Mouse (Mus musculus): ENCODE data around the gene Taf6l. TPM values are rescaled to one million over a fixed set of nuclear protein-coding genes. Genes with fewer than 3 reads are reported as not detected.
A peak's percentile ranks its signal among the peaks of the same experiment; 100 is the strongest.

Taf6l gene
- polyA plus RNA-seq, 1 experiment, result 14.1 TPM

GRCm38 (mm10) chr19:8742176-8742575 is 44.0 kb downstream of the Taf6l start:
- peak in 1 of 2 experiments; percentile 24 for DNase-seq
- H3K4me3 ChIP-seq (replicated peaks; ENCODE audit: insufficient read depth, low read depth, low read length), result peak overlapping the region; percentile 62
- TF ChIP-seq POLR2A (IDR thresholded peaks at IDR 0.05; ENCODE audit: borderline replicate concordance, insufficient read depth, low read length), result no peak
- TF ChIP-seq CTCF (IDR thresholded peaks at IDR 0.05; ENCODE audit: borderline replicate concordance, insufficient read depth, low read depth, low read length), result no peak
- WGBS, result 17% methylated on average over 14 of the region's 14 CpGs
- no peaks in the 10 kb centered on the region for H3K27me3 ChIP-seq (ENCODE audit: control insufficient read depth, insufficient read depth, low read length)
- peak overlapping the region; percentile 11; the same call in 1 of the 2 replicates for H3K27ac ChIP-seq (ENCODE audit: insufficient read depth, low read length)
- peaks cover 6% of the 10 kb centered on the region; the same call in 1 of the 2 replicates for H3K4me1 ChIP-seq (ENCODE audit: control insufficient read depth, insufficient read depth, low read length)

- no peak for TF ChIP-seq CTCF (IDR thresholded peaks at IDR 0.05; ENCODE audit: borderline replicate concordance, insufficient read depth, low read depth, low read length)
- peak; percentile 54; the same call in 1 of the 2 replicates for TF ChIP-seq POLR2A (IDR thresholded peaks at IDR 0.05; ENCODE audit: borderline replicate concordance, insufficient read depth, low read length)
- Histone ChIP-seq H3K4me3 (replicated peaks; ENCODE audit: insufficient read depth, low read depth, low read length) (peak within 1 kb of the TSS; percentile 62), H3K27me3 (ENCODE audit: control insufficient read depth, insufficient read depth, low read length) (no peaks in the 10 kb centered on the region), H3K27ac (ENCODE audit: insufficient read depth, low read length) (peak within 1 kb of the TSS; percentile 77), H3K4me1 (ENCODE audit: control insufficient read depth, insufficient read depth, low read length) (peaks cover 6% of the 10 kb centered on the region; the same call in 1 of the 2 replicates)
- WGBS, result under 1% methylated on average over 36 of the region's 36 CpGs
- DNase-seq, result peak; percentile 96 to 97
Observed at GRCm38 (mm10) chr19:8741243-8741869, 44.9 kb downstream of the Taf6l start, which contains the start of gene Stx5a. TSS of gene Stx5a (plus strand) at chr19:8741413.

DNA sequence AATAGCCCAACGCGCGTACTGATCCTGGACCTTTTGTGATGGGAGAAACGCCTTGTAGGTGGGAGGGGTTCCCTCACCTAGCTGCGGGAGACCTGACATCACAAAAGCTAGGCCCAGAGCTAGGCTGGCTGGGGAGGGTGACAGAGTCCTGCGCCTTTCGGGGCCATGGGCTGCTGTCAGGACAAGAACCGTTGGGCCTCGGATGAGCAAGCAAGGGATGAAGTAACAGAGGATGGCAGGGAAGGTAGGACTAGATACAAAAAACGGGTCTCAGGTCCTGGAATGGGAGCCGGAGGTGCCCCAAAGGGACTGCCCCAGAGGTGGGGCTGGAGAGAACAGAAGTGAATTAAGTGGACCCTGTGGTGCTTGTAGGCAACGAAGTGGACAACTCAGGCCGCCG is 45.6 kb downstream of the Taf6l start, which contains the start of gene 1700092M07Rik:
Gene 1700092M07Rik (plus strand): TSS at position 116 of the 400 bp plus-strand sequence.
- Histone ChIP-seq H3K4me3 (replicated peaks; ENCODE audit: insufficient read depth, low read depth, low read length) (peak within 1 kb of the TSS; percentile 62), H3K27me3 (ENCODE audit: control insufficient read depth, insufficient read depth, low read length) (no peaks in the 10 kb centered on the region), H3K27ac (ENCODE audit: insufficient read depth, low read length) (peak within 1 kb of the TSS; percentile 77), H3K4me1 (ENCODE audit: control insufficient read depth, insufficient read depth, low read length) (peaks cover 6% of the 10 kb centered on the region; the same call in 1 of the 2 replicates)
- WGBS, result 50% methylated on average over 14 of the region's 14 CpGs
- TF ChIP-seq CTCF (IDR thresholded peaks at IDR 0.05; ENCODE audit: borderline replicate concordance, insufficient read depth, low read depth, low read length) (no peak), POLR2A (IDR thresholded peaks at IDR 0.05; ENCODE audit: borderline replicate concordance, insufficient read depth, low read length) (no peak)
- peak in 1 of 2 experiments; percentile 33 for DNase-seq

DNA sequence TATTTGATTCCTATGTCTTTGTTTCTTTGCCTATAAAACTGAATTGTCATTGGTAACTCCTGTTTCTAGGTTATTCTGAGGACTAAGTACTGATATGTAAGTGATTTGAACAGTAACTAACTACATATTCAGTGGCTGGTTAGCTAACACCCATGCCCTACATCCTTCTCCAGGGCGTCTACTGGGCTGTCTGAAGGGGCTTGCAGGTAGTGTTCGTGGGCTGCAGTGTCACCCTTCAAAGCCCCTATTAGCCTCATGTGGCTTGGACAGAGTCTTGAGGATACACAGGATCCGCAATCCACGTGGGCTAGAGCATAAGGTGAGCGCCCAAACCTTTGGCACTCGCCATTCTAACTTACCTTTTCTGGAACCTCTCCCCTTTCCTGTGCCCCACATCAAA is 46.6 kb downstream of the Taf6l start:
- 92% methylated on average over 6 of the region's 6 CpGs for WGBS
- H3K27ac ChIP-seq (ENCODE audit: insufficient read depth, low read length), result no peak overlapping the region
- no peaks in the 10 kb centered on the region for H3K27me3 ChIP-seq (ENCODE audit: control insufficient read depth, insufficient read depth, low read length)
- peaks cover 6% of the 10 kb centered on the region; the same call in 1 of the 2 replicates for H3K4me1 ChIP-seq (ENCODE audit: control insufficient read depth, insufficient read depth, low read length)
- no peak overlapping the region for H3K4me3 ChIP-seq (replicated peaks; ENCODE audit: insufficient read depth, low read depth, low read length)
- DNase-seq, result no peak
- TF ChIP-seq CTCF (IDR thresholded peaks at IDR 0.05; ENCODE audit: borderline replicate concordance, insufficient read depth, low read depth, low read length) (no peak), POLR2A (IDR thresholded peaks at IDR 0.05; ENCODE audit: borderline replicate concordance, insufficient read depth, low read length) (no peak)

DNA sequence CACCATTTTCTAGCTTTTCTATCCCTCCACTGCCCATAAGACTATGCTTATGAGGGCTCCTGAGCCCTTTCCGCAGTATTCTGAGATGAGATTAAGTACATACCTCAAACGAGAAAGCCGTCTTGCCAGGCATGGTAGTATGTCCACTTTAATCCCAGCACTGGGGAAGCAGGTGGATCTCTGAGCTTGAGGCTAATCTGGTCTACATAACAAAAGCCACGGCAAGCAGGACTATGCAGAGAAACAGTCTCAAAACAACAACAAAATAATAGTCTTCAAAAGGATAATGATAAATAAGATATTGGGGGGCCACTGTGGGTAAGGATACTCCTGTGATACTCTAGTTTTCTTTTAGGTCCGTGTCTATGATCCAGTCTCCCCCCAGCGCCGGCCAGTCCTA is 47.3 kb downstream of the Taf6l start:
- WGBS, result 86% methylated on average over 7 of the region's 7 CpGs

DNA sequence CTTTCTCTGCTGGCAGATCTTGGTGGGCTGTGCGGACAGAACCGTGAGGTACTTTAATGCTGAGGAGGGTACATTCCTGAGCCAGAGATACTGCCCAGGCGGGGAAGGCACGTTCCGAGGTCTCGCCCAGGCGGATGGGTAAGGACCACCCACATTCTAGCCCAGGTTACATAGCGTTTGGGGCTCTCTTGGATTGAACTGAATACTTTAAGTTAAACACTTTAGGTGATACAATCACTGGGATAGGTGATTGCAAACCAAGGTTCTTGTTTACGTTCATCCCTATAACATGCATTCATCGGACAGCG is 50.1 kb downstream of the Taf6l start:
- H3K4me1 ChIP-seq (ENCODE audit: control insufficient read depth, insufficient read depth, low read length), result peaks cover 2% of the 10 kb centered on the region; the same call in 1 of the 2 replicates
- H3K27me3 ChIP-seq (ENCODE audit: control insufficient read depth, insufficient read depth, low read length), result no peaks in the 10 kb centered on the region
- no peak for DNase-seq
- H3K27ac ChIP-seq (ENCODE audit: insufficient read depth, low read length), result no peak overlapping the region
- TF ChIP-seq POLR2A (IDR thresholded peaks at IDR 0.05; ENCODE audit: borderline replicate concordance, insufficient read depth, low read length), result no peak
- TF ChIP-seq CTCF (IDR thresholded peaks at IDR 0.05; ENCODE audit: borderline replicate concordance, insufficient read depth, low read depth, low read length), result no peak
- peak overlapping the region; percentile 84 for H3K4me3 ChIP-seq (replicated peaks; ENCODE audit: insufficient read depth, low read depth, low read length)
- WGBS, result 2% methylated on average over 11 of the region's 11 CpGs

More for the DNA sequence above, 47.3 kb downstream of the Taf6l start:
- Histone ChIP-seq H3K4me3 (replicated peaks; ENCODE audit: insufficient read depth, low read depth, low read length) (no peak overlapping the region), H3K4me1 (ENCODE audit: control insufficient read depth, insufficient read depth, low read length) (peaks cover 6% of the 10 kb centered on the region; the same call in 1 of the 2 replicates), H3K27ac (ENCODE audit: insufficient read depth, low read length) (no peak overlapping the region), H3K27me3 (ENCODE audit: control insufficient read depth, insufficient read depth, low read length) (no peaks in the 10 kb centered on the region)
- no peak for DNase-seq
- TF ChIP-seq CTCF (IDR thresholded peaks at IDR 0.05; ENCODE audit: borderline replicate concordance, insufficient read depth, low read depth, low read length) (no peak), POLR2A (IDR thresholded peaks at IDR 0.05; ENCODE audit: borderline replicate concordance, insufficient read depth, low read length) (no peak)

DNA sequence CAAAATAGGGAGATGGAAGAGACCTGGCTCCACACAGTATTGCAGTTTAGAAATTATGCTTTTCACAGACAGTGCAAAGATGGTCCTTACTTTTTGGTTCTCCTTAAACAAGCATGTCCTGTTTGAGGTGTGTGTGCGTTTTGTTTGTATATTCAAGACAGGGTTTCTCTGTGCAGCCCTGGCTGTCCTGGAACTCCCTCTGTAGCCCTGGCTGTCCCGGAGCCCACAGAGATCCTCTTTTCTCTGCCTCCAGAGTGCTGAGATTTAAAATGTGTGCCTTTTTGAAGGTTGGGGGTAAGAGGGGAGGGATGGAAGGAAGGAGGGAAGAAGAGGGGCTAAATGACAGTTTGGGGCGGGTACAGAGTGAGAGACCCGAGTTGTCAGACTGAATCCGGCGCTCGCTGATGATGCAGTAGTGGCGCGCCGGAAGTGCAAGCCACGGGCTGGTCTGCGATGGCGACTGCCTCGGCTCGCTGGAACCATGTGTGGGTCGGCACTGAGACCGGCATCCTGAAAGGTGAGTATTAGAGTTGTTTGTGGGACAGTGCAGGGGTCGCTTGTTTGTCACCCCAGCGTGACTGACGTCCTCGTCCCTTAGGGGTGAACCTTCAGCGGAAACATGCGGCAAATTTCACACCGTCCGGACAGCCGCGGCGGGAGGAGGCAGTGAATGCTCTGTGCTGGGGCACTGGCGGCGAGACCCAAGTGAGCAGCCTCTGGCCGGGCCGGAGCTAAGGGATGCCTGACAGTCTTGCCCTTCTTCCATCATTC is 50.6 kb downstream of the Taf6l start, which contains the start of gene Wdr74:
Gene Wdr74 (plus strand): TSS at position 439 of the 771 bp plus-strand sequence.
- Histone ChIP-seq H3K27me3 (ENCODE audit: control insufficient read depth, insufficient read depth, low read length) (no peaks in the 10 kb centered on the region), H3K27ac (ENCODE audit: insufficient read depth, low read length) (peak within 1 kb of the TSS; percentile 44; the same call in 1 of the 2 replicates), H3K4me1 (ENCODE audit: control insufficient read depth, insufficient read depth, low read length) (peaks cover 2% of the 10 kb centered on the region; the same call in 1 of the 2 replicates), H3K4me3 (replicated peaks; ENCODE audit: insufficient read depth, low read depth, low read length) (peak within 1 kb of the TSS; percentile 84)
- peak; percentile 92 to 94 for DNase-seq
- under 1% methylated on average over 32 of the region's 32 CpGs for WGBS
- TF ChIP-seq POLR2A (IDR thresholded peaks at IDR 0.05; ENCODE audit: borderline replicate concordance, insufficient read depth, low read length) (peak; percentile 94), CTCF (IDR thresholded peaks at IDR 0.05; ENCODE audit: borderline replicate concordance, insufficient read depth, low read depth, low read length) (no peak)

Data from cerebellum, adult 2 months (tissue).